Mouse (Mus musculus): ENCODE measurements around the gene Atad1. TPM values are rescaled to one million over a fixed set of nuclear protein-coding genes. Genes with fewer than 3 reads are reported as not detected.

Atad1 gene
- polyA plus RNA-seq, 1 experiment from 2014 or later, result 52.2 TPM

Other genes starting within 250 kb of the Atad1 start
- 8.9 and 12.1 TPM in 2 replicates for gene Papss2, start 144.0 kb downstream of the Atad1 start, polyA plus RNA-seq (2015; fragmentation: Nextera tagmentation; extraction: Ambion mirVana)
- 3.9 and 4.3 TPM in 2 replicates for gene Pten, start 17.7 kb upstream of the Atad1 start, polyA plus RNA-seq (2015; fragmentation: Nextera tagmentation; extraction: Ambion mirVana)

Measured in heart, embryonic 13.5 days (tissue).